Mouse (Mus musculus): ENCODE measurements at regions not wholly inside any gene's neighbourhood (a gene's known extent, or its start where the extent isn't known, plus 50 kb on each side); places are given as distances from the start of the nearest gene placed in this dataset.
"Not testable (repeated sequence)": the region's sequence is repeated elsewhere in the genome, so short reads cannot be mapped to it uniquely, and the experiment has no call there.

DNA sequence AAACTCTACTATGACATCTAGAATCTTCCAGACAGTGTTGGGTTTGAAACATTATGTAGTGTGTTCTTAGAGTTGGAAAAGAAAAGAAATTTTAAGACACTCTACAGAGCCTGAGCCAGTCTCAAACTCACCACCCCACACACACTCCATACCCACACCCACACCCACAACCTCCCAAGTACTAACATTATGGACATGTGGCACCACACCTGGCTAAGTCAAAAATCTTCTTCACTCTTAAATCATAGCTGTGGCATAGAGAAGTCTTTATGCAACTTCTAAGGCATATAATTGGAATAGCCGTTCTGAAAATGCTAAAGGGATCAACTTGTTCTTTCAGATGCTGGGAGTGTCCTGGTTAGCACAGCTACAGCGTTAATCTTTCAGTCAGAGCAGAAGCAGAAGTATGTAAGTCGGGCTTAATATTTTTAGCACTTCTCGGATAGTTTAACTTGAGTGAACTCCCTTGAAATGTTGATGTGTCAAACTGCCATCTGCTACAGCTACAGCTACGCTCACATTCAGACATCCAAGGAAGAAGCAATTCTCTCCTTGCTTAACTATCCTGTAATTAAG lies 68.6 kb upstream of the Creb1 start:
- Histone ChIP-seq H3K27ac (replicated peaks) (no peak overlapping the region), H3K9ac (no peak overlapping the region), H3K9me3 (replicated peaks) (no peaks in the 10 kb centered on the region), H3K4me3 (replicated peaks) (no peak overlapping the region), H3K4me2 (replicated peaks) (no peak overlapping the region), H3K4me1 (no peaks in the 10 kb centered on the region), H3K27me3 (no peaks in the 10 kb centered on the region), H3K36me3 (no peaks in the 10 kb centered on the region)
- WGBS, result 65% methylated on average over 5 of the region's 5 CpGs
- ATAC-seq (ENCODE audit: insufficient number of reproducible peaks, low FRiP score, low TSS enrichment, low read depth), result no peak

DNA sequence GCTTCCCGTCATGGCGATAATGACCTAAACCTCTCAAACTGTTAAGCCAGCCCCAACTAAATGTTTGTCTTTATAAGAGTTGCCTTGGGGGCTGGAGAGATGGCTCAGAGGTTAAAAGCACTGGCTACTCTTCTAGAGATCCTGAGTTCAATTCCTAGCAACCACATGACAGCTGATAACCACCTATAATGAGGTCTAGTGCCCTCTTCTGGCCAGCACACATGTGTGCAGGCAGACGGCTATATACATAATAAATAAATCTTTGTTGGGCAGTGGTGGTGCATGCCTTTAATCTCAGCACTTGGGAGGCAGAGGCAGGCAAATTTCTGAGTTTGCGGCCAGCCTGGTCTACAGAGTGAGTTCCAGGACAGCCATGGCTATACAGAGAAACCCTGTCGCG lies 70.8 kb upstream of the Creb1 start:
- H3K36me3 ChIP-seq; H3K4me1 ChIP-seq; H3K27ac ChIP-seq (replicated peaks); H3K27me3 ChIP-seq; H3K4me3 ChIP-seq (replicated peaks); ATAC-seq (ENCODE audit: insufficient number of reproducible peaks, low FRiP score, low TSS enrichment, low read depth); H3K9me3 ChIP-seq (replicated peaks); H3K4me2 ChIP-seq (replicated peaks); H3K9ac ChIP-seq: not testable (repeated sequence)
- 93% methylated on average over 6 of the region's 6 CpGs for WGBS

DNA sequence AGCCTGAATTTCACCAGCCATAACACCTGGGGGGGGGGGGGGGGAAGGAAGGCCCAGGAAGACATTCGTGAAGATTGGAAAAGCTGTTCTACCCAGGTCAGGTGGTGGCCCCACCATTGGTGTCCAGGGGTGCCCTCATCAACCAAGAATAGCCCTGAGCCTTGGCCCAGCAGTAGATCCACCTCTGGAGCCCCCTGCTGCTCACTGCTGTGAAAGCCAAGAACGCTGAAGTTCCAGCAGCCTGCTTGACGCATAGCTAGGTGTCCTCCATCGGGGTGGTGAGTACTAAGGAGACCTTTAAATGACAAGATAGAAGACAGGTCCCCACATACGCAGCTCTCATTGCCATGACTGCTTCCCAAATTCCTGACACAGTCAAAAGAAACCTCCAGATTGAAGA lies 74.6 kb upstream of the Creb1 start:
- WGBS, result 81% methylated on average over 4 of the region's 5 CpGs
- H3K9me3 ChIP-seq (replicated peaks), result no peaks in the 10 kb centered on the region
- no peaks in the 10 kb centered on the region for H3K27me3 ChIP-seq
- no peak overlapping the region for H3K27ac ChIP-seq (replicated peaks)
- H3K4me1 ChIP-seq, result no peaks in the 10 kb centered on the region
- no peak overlapping the region for H3K9ac ChIP-seq
- no peak for ATAC-seq (ENCODE audit: insufficient number of reproducible peaks, low FRiP score, low TSS enrichment, low read depth)
- H3K4me2 ChIP-seq (replicated peaks), result no peak overlapping the region
- H3K4me3 ChIP-seq (replicated peaks), result no peak overlapping the region
- no peaks in the 10 kb centered on the region for H3K36me3 ChIP-seq

DNA sequence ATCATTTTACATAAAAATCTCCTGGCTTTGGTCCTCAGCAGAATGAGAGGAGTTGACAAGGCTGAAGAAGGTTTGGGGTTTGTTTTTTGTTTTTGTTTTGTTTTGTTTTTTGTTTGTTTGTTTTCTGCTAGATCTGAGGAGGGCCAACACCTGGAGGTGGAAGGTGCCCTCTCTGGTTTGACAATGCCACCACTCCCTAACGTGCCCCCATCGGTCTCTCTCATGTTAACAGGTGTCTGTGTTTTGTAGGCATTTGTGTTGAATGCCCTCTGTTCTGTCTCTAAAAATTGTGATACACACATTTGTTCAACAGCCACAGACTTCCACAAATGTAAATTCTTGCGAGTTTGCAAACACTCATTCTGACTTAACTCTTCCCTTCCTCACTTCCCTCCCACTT lies 83.3 kb upstream of the Creb1 start:
- Histone ChIP-seq H3K36me3 (no peaks in the 10 kb centered on the region), H3K4me2 (replicated peaks) (no peak overlapping the region), H3K27ac (replicated peaks) (no peak overlapping the region), H3K9me3 (replicated peaks) (no peaks in the 10 kb centered on the region), H3K9ac (no peak overlapping the region), H3K27me3 (no peaks in the 10 kb centered on the region), H3K4me1 (peaks cover 14% of the 10 kb centered on the region), H3K4me3 (replicated peaks) (no peak overlapping the region)
- ATAC-seq (ENCODE audit: insufficient number of reproducible peaks, low FRiP score, low TSS enrichment, low read depth), result no peak
- WGBS, result 54% methylated on average over 3 of the region's 3 CpGs

DNA sequence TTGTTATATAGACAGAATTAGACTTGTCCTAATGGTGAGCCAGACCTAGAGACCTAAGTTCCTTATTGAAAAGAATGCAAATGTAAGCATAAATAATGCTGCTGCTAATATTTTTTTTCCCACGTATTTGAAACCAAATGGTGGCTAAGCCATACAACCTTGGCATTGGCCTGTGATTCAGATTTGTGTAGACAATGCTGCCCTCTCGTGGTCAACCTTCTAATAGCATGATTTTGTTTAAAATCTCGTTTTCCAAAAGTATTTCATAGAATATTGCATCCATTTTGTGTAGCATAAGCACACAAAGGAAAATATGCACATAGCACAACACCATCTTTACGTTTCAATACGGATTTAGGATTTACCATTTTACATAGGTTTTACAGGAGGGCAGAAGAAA lies 84.4 kb upstream of the Creb1 start:
- H3K27ac ChIP-seq (replicated peaks), result no peak overlapping the region
- H3K27me3 ChIP-seq, result no peaks in the 10 kb centered on the region
- no peak overlapping the region; the same call in 1 of the 2 replicates for H3K4me3 ChIP-seq (replicated peaks)
- WGBS, result 1% methylated on average over 5 of the region's 5 CpGs
- H3K4me1 ChIP-seq, result peaks cover 14% of the 10 kb centered on the region
- H3K36me3 ChIP-seq, result no peaks in the 10 kb centered on the region
- ATAC-seq (ENCODE audit: insufficient number of reproducible peaks, low FRiP score, low TSS enrichment, low read depth), result no peak
- no peak overlapping the region for H3K9ac ChIP-seq
- H3K9me3 ChIP-seq (replicated peaks), result no peaks in the 10 kb centered on the region
- peak overlapping the region; percentile 22; the same call in 1 of the 2 replicates for H3K4me2 ChIP-seq (replicated peaks)

DNA sequence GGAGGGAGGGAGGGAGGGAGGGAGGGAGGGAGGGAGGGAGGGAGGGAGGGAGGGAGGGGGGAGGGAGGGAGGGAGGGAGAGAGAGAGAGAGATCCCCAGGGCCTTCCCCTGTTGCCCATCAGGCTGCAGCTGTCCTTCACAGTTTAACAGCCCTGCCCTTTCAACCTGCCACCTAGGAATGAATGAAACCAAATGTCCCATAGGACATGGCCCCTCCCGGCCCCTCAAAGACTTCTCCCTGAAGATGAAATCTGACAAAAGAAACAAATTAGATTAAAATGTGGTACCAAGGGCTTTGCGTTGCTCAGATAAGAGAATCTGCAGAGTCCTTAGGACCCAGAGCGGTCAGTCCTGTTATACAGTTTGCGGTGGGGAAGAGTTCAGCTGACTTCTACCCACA lies 86.0 kb upstream of the Creb1 start:
- Histone ChIP-seq H3K36me3 (no peaks in the 10 kb centered on the region), H3K4me2 (replicated peaks) (no peak overlapping the region), H3K9ac (no peak overlapping the region), H3K4me3 (replicated peaks) (no peak overlapping the region), H3K9me3 (replicated peaks) (no peaks in the 10 kb centered on the region), H3K4me1 (peaks cover 14% of the 10 kb centered on the region), H3K27ac (replicated peaks) (no peak overlapping the region), H3K27me3 (no peaks in the 10 kb centered on the region)
- WGBS, result 71% methylated on average over 4 of the region's 4 CpGs
- no peak; the same call in 1 of the 2 replicates for ATAC-seq (ENCODE audit: insufficient number of reproducible peaks, low FRiP score, low TSS enrichment, low read depth)

DNA sequence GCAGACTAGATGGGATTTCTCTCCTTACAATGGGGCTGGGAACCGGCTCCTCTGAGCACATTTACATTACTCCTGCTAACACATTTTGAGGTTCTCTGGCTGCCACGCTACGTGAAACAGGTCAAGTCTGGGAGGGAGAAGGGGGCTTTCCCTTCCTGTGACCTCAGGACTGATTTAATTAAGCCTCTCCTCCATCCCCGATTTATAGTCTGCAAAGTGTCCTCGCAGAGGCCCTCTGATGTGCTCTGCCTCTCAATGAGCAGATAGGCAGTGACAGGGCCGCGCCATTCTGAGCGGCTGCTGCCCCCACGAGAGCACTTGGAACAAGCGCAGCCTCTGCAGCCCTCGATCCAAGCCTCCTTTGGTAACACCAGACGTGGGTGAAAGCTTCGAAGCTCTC lies 86.5 kb upstream of the Creb1 start:
- no peaks in the 10 kb centered on the region for H3K36me3 ChIP-seq
- H3K27ac ChIP-seq (replicated peaks), result no peak overlapping the region
- peak; percentile 86 for ATAC-seq (ENCODE audit: insufficient number of reproducible peaks, low FRiP score, low TSS enrichment, low read depth)
- 7% methylated on average over 13 of the region's 13 CpGs for whole genome bisulfite sequencing
- no peak overlapping the region for H3K4me3 ChIP-seq (replicated peaks)
- H3K9me3 ChIP-seq (replicated peaks), result no peaks in the 10 kb centered on the region
- no peak overlapping the region for H3K4me2 ChIP-seq (replicated peaks)
- no peaks in the 10 kb centered on the region for H3K27me3 ChIP-seq
- peaks cover 14% of the 10 kb centered on the region for H3K4me1 ChIP-seq
- no peak overlapping the region for H3K9ac ChIP-seq

DNA sequence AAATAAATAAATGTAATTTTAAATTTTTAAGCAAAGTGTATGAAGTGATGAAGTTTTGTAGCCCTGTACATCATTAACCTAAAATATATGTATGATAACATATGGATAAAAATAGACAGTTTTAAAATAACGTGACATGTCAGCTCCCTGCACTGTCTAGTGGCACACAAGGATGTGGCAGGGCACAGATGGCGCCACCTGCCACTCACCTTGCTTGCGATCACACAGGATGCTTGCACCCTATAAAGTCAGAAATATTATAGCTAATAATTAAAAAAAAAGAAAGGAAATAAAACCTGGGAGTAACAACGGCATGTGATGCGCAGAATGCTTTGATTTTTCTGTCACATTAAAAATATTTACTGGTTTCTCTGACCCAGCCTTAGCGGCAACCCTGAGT lies 89.0 kb upstream of the Creb1 start:
- 87% methylated on average over 6 of the region's 6 CpGs for WGBS
- peaks cover 9% of the 10 kb centered on the region; the same call in 1 of the 2 replicates for H3K4me1 ChIP-seq
- H3K9ac ChIP-seq, result no peak overlapping the region
- no peaks in the 10 kb centered on the region for H3K27me3 ChIP-seq
- H3K27ac ChIP-seq (replicated peaks), result no peak overlapping the region
- ATAC-seq (ENCODE audit: insufficient number of reproducible peaks, low FRiP score, low TSS enrichment, low read depth), result no peak
- H3K4me2 ChIP-seq (replicated peaks), result no peak overlapping the region
- no peaks in the 10 kb centered on the region for H3K9me3 ChIP-seq (replicated peaks)
- no peak overlapping the region for H3K4me3 ChIP-seq (replicated peaks)
- H3K36me3 ChIP-seq, result no peaks in the 10 kb centered on the region

DNA sequence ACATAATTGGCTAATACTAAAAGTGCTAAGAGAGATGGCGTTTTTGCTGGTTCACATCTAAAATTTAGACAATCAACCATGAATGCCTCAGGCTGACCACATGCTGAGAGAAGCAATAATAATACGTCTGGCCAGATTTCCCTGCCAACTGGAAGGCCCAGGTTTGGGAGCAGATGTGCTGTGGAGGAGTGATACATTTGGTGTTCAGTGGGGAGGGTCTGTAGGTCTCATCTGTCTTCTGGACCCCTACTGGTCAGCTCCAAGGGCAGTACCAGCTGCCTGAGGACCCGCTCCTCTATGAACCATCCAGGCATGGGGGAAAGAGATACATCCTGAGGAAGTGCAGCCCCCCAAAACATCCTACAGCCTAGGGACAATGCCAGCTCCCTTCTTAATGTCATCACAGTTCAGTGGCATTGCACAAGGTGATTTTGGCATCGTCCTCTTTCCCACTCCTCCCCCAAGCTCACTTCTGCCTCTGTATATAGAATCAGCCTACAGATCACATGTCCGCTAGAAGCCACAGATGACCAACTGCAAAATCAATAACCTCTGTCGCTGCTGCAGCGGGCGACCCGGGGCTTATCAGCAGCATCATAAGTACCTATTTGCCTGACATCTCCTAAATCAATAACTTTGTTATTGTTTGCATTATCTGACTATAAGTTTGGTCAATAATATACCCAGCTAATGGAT lies 90.1 kb upstream of the Creb1 start:
- Histone ChIP-seq H3K36me3 (no peaks in the 10 kb centered on the region), H3K9me3 (replicated peaks) (no peaks in the 10 kb centered on the region), H3K4me2 (replicated peaks) (no peak overlapping the region), H3K27me3 (no peaks in the 10 kb centered on the region), H3K27ac (replicated peaks) (no peak overlapping the region), H3K9ac (no peak overlapping the region), H3K4me3 (replicated peaks) (no peak overlapping the region), H3K4me1 (0 out of 2 replicates have a peak, but pooled peaks cover 7% of the 10 kb centered on the region)
- 69% methylated on average over 9 of the region's 9 CpGs for WGBS
- ATAC-seq (ENCODE audit: insufficient number of reproducible peaks, low FRiP score, low TSS enrichment, low read depth), result no peak

DNA sequence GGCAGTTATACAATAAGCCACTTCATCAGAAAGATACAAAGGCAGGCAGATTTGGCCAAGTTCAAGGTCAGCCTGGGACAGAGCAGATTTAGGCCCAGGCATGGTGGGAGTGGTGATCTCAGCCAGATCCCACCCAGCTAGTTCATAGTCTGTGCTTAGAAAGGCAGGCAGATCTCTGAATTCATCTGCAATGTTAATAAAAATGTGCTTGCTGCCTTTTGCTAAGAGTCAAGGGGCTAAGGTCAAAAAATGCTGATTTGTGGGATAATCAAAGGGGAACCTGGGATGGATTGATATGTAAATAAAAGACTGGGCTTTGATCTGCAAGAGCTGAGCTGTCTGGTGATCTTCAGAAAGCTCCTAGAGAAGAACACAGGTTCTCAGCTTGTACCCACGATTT lies 109.2 kb upstream of the Creb1 start:
- Histone ChIP-seq H3K9me3 (replicated peaks) (no peaks in the 10 kb centered on the region; the same call in 1 of the 2 replicates), H3K9ac (no peak overlapping the region), H3K27me3 (no peaks in the 10 kb centered on the region), H3K27ac (replicated peaks) (no peak overlapping the region), H3K36me3 (no peaks in the 10 kb centered on the region), H3K4me2 (replicated peaks) (no peak overlapping the region), H3K4me3 (replicated peaks) (no peak overlapping the region), H3K4me1 (no peaks in the 10 kb centered on the region)
- 84% methylated on average over 1 of the region's 1 CpGs for WGBS
- ATAC-seq (ENCODE audit: insufficient number of reproducible peaks, low FRiP score, low TSS enrichment, low read depth), result no peak

DNA sequence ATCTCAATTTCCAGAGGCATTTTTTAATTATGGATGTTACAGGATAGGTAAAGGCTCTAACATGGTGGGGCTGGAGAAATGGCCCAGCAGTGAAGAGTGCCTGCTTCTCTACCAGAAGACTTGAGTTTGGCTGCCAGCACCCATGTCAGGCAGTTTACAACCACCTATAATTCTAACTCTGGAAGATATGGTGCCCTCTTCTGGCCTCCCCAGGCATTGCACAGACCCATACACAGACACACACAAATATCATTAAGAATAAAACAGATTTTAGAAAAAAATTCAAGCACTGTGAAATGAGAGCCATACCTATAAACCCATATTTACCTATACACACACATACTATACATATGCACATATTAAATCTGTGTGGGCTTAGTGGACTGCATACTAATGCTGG lies 113.9 kb upstream of the Creb1 start:
- Histone ChIP-seq H3K9ac (no peak overlapping the region), H3K4me2 (replicated peaks) (no peak overlapping the region), H3K4me1 (no peaks in the 10 kb centered on the region), H3K9me3 (replicated peaks) (no peaks in the 10 kb centered on the region; the same call in 1 of the 2 replicates), H3K27ac (replicated peaks) (no peak overlapping the region), H3K27me3 (no peaks in the 10 kb centered on the region), H3K4me3 (replicated peaks) (no peak overlapping the region), H3K36me3 (no peaks in the 10 kb centered on the region)
- ATAC-seq (ENCODE audit: insufficient number of reproducible peaks, low FRiP score, low TSS enrichment, low read depth), result no peak

DNA sequence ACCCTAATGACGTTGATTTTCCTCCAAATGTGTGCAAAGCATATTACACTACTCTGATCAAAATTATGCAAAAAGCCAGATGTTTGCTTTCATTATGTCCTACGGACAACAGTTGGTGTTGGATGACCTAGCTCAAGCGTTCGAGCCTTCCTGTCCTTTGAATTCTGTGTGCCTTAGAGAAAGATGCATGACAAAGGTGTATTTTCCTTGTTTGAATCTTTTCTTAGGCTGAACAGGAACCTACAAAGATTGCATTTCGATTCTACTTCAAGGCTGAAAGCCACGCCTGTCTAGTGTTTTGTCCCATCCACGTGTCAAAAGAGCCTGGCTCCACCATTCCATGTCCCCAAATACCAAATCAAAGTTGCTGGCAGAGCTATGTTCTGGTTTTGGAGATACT lies 116.5 kb upstream of the Creb1 start:
- no peak for ATAC-seq (ENCODE audit: insufficient number of reproducible peaks, low FRiP score, low TSS enrichment, low read depth)
- no peak overlapping the region for H3K27ac ChIP-seq (replicated peaks)
- no peak overlapping the region for H3K4me2 ChIP-seq (replicated peaks)
- H3K27me3 ChIP-seq, result no peaks in the 10 kb centered on the region
- no peak overlapping the region for H3K9ac ChIP-seq
- no peaks in the 10 kb centered on the region for H3K4me1 ChIP-seq
- WGBS, result 77% methylated on average over 7 of the region's 7 CpGs
- H3K9me3 ChIP-seq (replicated peaks), result no peaks in the 10 kb centered on the region; the same call in 1 of the 2 replicates
- H3K36me3 ChIP-seq, result no peaks in the 10 kb centered on the region
- no peak overlapping the region for H3K4me3 ChIP-seq (replicated peaks)
